Mouse (Mus musculus): ENCODE measurements around the gene Olfr364-ps1. TPM values are rescaled to one million over a fixed set of nuclear protein-coding genes. Genes with fewer than 3 reads are reported as not detected.

The Olfr364-ps1 gene
- total RNA-seq (2023) = not detected

GRCm38 (mm10) chr2:37139022-37139421, at the start of gene Olfr364-ps1:
Gene Olfr364-ps1 (plus strand): TSS chr2:37139322.

GRCm38 (mm10) chr2:37117810-37118209, 21.3 kb upstream of the Olfr364-ps1 start, which contains the start of gene Olfr362:
Gene Olfr362 (minus strand): TSS chr2:37117910.

GRCm38 (mm10) chr2:37187898-37188297, 48.8 kb downstream of the Olfr364-ps1 start, which contains the start of gene Olfr365:
Gene Olfr365 (plus strand): TSS chr2:37188198.

Other genes starting within 250 kb of the Olfr364-ps1 start
- not detected for gene Olfr353, start 246.4 kb upstream of the Olfr364-ps1 start, total RNA-seq (2023)
- not detected for gene Olfr354, start 233.6 kb upstream of the Olfr364-ps1 start, total RNA-seq (2023)
- not detected for gene Olfr355, start 210.4 kb upstream of the Olfr364-ps1 start, total RNA-seq (2023)
- not detected for gene Olfr356, start 202.2 kb upstream of the Olfr364-ps1 start, total RNA-seq (2023)
- not detected for gene Olfr357, start 145.5 kb upstream of the Olfr364-ps1 start, total RNA-seq (2023)
- not detected for gene Olfr358, start 130.0 kb upstream of the Olfr364-ps1 start, total RNA-seq (2023)
- gene Olfr360, start 73.6 kb upstream of the Olfr364-ps1 start, total RNA-seq (2023) = not detected
- not detected for gene Olfr361, start 50.0 kb upstream of the Olfr364-ps1 start, total RNA-seq (2023)
- not detected for gene Olfr362, start 21.4 kb upstream of the Olfr364-ps1 start, total RNA-seq (2023)
- gene Olfr365, start 48.9 kb downstream of the Olfr364-ps1 start, total RNA-seq (2023) = 0.27 TPM
- not detected for gene Olfr366, start 72.3 kb downstream of the Olfr364-ps1 start, total RNA-seq (2023)
- not detected for gene Olfr368, start 187.2 kb downstream of the Olfr364-ps1 start, total RNA-seq (2023)
- 30.4 TPM for gene Pdcl, start 220.0 kb downstream of the Olfr364-ps1 start, total RNA-seq (2023)

Data from CD4-positive naive resting alpha-beta T cell, adult 57 days (primary cell).